Mouse (Mus musculus): ENCODE measurements at regions not wholly inside any gene's neighbourhood (a gene's known extent, or its start where the extent isn't known, plus 50 kb on each side); places are given as distances from the start of the nearest gene placed in this dataset.

DNA sequence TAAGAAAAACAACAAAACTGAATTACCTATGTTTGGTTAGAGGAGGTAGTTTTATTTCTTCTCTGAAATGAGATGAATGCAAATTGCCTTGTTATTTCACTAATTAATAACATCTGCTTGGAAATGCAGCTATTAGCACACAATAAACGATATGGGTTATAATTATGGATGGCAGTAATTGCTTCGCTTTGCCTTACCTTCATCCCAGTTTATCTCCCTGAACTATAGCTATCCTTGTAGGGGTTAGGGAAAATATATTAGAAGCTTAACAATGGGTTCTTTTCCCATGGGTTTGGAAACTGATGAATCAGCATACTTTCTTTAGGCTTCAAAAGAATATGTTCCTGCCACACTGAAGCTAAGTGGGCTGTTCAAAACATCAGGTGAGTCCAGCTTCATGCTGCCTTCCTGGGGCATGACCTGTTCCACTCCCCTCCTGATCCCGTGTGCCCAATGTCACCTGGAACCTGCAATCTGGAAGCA, 1132.9 kb downstream of the Gsdmc2 start:
- no peak for ATAC-seq (replicated peaks; ENCODE audit: low FRiP score, poor library complexity, severe bottlenecking)

- ATAC-seq (replicated peaks; ENCODE audit: low FRiP score, poor library complexity, severe bottlenecking), result no peak
Observed at GRCm38 (mm10) chr15:62709546-62709945, 1135.4 kb downstream of the Gsdmc2 start.

GRCm38 (mm10) chr15:62698559-62698958, 1146.4 kb downstream of the Gsdmc2 start:
- no peak for ATAC-seq (replicated peaks; ENCODE audit: low FRiP score, poor library complexity, severe bottlenecking)

DNA sequence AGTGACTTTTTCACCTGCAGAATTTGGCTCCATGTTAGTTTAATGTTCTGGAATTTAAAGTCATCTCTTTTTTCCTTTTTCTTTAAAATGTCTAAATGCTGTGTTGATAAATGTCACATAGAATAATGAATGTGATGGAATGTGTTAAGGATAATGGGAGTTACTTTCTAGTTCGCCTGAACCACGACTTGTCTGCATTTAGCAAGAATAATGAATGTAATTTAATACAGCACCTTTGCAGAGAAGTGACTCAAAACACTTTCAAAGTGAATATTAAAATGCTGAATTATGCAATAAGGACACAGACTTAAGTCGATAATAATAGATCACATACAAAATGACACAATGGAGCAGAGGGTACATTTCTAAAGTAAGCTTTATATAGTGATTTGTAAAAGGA, 1150.2 kb downstream of the Gsdmc2 start:
- no peak for ATAC-seq (replicated peaks; ENCODE audit: low FRiP score, poor library complexity, severe bottlenecking)

- no peak for ATAC-seq (replicated peaks; ENCODE audit: low FRiP score, poor library complexity, severe bottlenecking)
Observed at GRCm38 (mm10) chr15:62693671-62694070, 1151.3 kb downstream of the Gsdmc2 start.

GRCm38 (mm10) chr15:62673410-62673809, 1171.6 kb downstream of the Gsdmc2 start:
- no peak for ATAC-seq (replicated peaks; ENCODE audit: low FRiP score, poor library complexity, severe bottlenecking)

DNA sequence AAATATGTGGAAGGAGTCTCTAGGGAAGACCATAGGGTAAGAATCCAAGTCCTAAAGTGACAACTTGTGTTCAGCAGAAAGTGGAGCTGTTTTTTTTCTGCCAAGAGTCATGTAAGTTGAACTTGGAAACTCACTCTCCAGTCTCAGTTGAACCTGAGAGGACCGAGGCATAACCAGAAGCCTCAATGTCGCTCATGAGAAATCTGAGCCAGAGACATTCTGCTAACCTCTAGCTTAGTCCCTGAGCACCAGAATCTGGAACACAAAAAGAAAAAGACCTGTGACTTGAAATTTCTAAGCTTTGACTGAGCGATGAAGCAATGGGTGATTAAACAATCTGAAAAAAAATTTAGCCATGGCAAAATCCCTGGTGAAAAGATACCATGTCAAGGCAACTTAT, 1175.0 kb downstream of the Gsdmc2 start:
- no peak for ATAC-seq (replicated peaks; ENCODE audit: low FRiP score, poor library complexity, severe bottlenecking)

DNA sequence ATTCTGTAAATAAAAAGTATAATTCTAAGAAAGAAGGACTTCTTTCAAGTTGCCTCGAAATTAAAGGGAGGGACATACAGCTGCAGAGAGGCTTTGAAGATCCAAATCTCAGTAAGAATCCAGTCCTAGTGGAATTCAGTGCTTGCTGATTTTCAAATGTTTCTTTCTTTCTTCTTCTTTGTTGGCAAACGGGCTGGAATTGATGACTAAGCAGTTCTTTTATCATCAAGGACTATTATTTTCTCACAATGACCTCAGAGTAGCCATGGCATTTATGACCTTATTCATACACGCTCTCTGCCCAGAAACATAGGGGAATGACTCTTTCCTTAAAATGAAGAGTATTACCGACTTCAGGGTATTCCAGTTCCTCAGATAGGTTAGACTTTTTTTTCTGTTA, 1185.9 kb downstream of the Gsdmc2 start:
- no peak for ATAC-seq (replicated peaks; ENCODE audit: low FRiP score, poor library complexity, severe bottlenecking)

DNA sequence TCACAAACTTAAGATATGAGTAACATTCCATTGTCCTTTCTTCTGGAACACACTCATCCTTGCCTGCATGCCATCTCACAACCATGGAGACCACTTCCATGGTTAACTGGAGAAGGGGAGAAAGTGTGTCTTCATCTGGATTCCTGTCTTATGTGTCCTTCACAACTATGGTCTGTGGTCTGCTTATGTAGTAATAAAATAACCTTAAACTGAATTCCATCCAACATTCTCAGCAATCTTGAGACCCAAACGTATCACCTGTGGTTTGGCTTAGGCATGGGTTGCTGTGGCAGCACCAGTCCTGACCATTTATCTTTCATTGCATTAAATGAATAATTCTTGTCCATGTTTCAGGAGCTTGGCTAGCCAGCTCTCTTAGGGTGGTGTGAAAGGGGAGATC, 1186.3 kb downstream of the Gsdmc2 start:
- ATAC-seq (replicated peaks; ENCODE audit: low FRiP score, poor library complexity, severe bottlenecking), result no peak

DNA sequence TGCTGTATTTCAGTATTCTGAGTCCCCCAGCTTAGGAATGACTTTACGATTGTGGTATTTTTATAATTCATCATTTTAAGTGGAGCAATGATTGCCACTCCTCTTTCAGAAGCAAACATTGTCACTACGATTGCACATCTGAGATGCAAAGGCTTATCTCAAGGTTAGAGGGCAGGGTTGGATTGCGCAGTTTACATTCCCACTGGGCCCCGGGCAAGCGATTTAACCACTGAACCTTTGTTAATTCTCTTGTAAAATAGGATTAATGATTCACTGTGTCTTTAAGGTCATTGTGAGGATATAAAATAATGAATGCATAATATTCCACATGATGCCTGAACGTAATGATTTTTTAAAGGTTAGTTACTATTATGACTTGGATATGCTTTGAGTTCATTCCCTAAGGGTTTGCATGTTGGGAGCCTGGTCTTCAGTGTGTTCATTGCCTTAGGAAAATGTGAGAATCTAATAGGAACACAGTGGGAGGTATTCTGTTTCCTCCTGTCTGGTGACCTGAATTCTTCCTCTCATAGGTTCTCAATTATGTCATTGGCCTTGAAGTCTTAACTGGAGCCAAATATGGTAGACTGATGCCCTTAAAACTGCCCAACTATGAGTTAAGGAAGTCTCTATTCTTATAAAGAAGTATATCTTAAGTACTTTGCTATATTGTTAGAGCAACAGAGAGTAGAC, 1198.4 kb downstream of the Gsdmc2 start:
- ATAC-seq (replicated peaks; ENCODE audit: low FRiP score, poor library complexity, severe bottlenecking), result no peak

DNA sequence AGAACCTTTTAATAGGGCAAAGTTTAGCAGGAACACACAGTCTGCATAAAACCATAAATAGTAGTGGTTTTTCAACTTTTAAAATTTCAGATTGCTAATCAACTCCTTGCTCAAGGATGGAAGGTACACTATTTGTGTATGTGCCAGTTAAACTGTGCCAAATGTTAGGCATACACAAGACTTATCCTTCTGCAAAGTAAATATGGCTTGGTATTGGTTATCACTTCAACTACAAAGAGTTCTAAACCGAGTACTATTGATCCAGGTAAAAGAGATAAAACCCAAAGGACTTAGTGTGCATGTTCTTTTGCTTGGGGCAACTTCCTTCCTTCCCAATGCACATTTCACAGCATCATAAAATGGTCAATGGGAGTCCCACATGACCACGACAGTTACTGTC, 1200.2 kb downstream of the Gsdmc2 start:
- ATAC-seq (replicated peaks; ENCODE audit: low FRiP score, poor library complexity, severe bottlenecking), result no peak

DNA sequence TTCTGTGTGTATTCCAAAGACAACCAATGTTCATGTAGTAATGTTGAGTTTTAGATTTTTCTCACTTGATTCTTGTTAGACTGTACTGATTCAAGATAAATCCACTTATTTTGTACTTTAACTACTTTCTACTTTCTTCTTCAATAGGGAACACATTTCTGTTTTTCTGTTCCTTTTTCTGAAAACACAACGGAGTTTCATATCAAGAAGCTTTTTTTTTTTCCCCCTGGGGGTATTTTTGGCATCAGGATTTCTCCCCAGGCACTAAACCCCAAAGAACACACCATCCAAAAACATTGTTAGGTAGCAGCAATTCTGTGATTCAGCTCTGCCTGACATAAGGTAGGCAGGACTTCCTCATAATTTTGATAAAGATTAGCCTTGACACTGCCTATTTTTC, 1200.7 kb downstream of the Gsdmc2 start:
- ATAC-seq (replicated peaks; ENCODE audit: low FRiP score, poor library complexity, severe bottlenecking), result no peak

- ATAC-seq (replicated peaks; ENCODE audit: low FRiP score, poor library complexity, severe bottlenecking), result no peak
Observed at GRCm38 (mm10) chr15:62641051-62641710, 1203.8 kb downstream of the Gsdmc2 start.

GRCm38 (mm10) chr15:62625406-62625805, 1219.6 kb downstream of the Gsdmc2 start:
- no peak for ATAC-seq (replicated peaks; ENCODE audit: low FRiP score, poor library complexity, severe bottlenecking)

DNA sequence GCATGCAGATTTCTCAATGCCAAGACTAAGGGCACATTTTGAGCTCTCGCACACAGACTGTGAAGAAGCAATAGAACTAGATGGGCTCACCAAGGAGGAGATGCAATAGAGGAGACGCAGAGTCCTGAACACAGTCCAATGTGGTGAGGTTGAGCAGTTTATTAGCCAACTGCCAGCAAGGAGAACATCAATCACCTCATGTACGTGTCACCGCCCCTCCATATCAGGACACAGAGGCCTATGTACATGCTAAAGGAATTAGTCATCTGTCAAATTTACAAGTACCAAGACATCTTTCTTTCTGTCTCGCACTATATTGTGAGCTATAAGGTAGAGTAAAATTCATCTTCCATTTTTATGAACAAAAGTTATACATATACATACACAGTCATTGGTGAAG, 1228.9 kb downstream of the Gsdmc2 start:
- no peak for ATAC-seq (replicated peaks; ENCODE audit: low FRiP score, poor library complexity, severe bottlenecking)

- no peak for ATAC-seq (replicated peaks; ENCODE audit: low FRiP score, poor library complexity, severe bottlenecking)
Observed at GRCm38 (mm10) chr15:62596735-62597134, 1248.2 kb downstream of the Gsdmc2 start.

DNA sequence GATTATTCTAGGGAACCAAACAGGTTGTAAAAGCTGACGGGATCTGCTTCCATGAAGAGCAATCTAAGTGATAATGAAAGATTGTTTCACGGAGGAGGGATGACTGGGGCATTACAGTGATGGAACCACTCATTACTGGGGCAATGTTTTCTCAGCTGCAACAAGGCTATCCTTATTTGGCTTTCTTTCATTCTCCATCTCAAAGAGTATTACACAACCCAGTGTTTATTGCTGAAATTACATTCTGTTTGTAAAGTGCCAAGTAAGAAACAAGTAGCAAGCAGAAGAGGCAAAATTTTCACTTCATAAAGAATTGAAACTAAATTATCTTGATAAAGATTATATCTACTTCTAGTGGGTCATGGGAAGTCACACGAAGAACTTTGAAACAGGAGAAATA, 1256.4 kb downstream of the Gsdmc2 start:
- ATAC-seq (replicated peaks; ENCODE audit: low FRiP score, poor library complexity, severe bottlenecking), result no peak

DNA sequence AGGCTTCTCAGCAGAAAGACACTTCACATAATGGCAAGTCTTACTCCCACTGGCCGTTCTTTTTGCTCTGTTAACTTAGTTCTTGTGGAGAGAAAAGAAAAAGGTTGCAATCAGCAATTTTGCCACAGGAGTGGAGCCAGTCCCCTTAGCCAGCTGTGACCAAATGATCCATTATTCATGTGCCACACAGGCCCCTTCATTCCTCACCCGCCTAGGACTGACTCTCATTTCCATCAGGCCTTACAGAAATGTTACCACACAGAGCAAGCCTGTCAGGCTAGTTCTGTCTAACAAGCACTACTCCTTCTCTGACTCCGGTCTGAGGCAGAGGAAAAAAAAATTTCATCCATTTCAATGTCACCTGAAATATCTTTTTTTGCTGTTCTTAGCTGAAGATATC, 1266.2 kb downstream of the Gsdmc2 start:
- ATAC-seq (replicated peaks; ENCODE audit: low FRiP score, poor library complexity, severe bottlenecking), result no peak

- no peak for ATAC-seq (replicated peaks; ENCODE audit: low FRiP score, poor library complexity, severe bottlenecking)
Observed at GRCm38 (mm10) chr15:62575791-62576190, 1269.2 kb downstream of the Gsdmc2 start.

- ATAC-seq (replicated peaks; ENCODE audit: low FRiP score, poor library complexity, severe bottlenecking), result no peak
Observed at GRCm38 (mm10) chr15:62571803-62572202, 1273.2 kb downstream of the Gsdmc2 start.

DNA sequence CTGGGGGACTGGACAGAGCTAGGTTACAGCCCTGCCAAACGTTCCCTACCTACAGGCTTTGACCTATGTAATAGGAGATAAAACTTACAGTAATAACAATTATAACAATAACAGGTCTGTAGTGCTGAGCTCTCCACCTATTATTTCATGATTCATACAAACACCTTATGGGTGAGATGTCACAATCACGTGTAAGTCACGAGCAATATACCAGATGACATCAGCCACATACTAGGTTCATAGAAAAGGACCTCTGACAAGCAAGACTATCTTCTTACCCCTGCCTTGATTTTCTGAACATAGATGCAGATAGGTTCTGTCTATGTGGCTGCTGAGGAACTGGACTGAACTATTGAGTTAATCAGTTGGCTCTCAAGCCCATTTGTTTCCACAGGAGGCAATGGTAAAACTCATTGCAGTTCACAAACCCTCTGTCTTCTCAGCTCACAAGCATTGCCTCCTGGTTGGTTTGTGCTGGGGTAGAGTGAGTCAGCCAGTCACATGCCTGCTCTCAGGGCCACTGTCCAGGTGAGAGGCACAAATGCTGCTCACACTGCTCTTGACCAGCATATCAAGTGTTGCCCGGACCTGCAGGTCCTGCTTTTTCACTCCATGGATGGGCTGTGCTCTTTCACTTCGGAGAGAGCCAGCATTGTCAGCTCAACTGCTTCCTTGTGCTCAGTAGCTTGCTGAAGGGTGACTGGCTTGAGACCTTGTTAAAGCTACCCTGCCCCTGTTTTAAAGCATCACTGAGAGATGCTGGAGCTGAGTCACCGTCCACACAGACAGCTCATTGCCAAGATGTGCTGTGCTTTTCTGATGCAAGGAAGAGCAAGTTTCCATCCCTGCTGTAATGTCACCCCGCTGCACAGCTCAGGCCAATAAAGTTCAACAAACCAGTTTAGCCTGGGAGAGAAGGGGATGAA, 1275.9 kb downstream of the Gsdmc2 start:
- ATAC-seq (replicated peaks; ENCODE audit: low FRiP score, poor library complexity, severe bottlenecking), result no peak
